Mouse (Mus musculus) hindbrain, embryonic 14.5 days (tissue): Measurements from ENCODE around the gene Bend3. TPM values are rescaled to one million over a fixed set of nuclear protein-coding genes. Genes with fewer than 3 reads are reported as not detected.

Source experiments
- ATAC-seq: fragments of 200-750 bp; cut with Nextera tagmentation; 2 replicates; pipeline ENCODE4 v1.8.0; 2017; ENCODE audit warnings: moderate number of reproducible peaks, mild to moderate bottlenecking, moderate TSS enrichment, moderate library complexity; ENCODE audit not compliant: low FRiP score
- DNase-seq: peaks from one replicate; pipeline ENCODE4 v3.0.0-alpha.2; 2015; ENCODE audit warnings: low spot score
- H3K27ac ChIP-seq: fragments of 300-500 bp; sonication (generic); 2 replicates; pipeline ENCODE4 v1.5.1; 2014; ENCODE audit warnings: mild to moderate bottlenecking, moderate library complexity
- H3K27me3 ChIP-seq: fragments of 300-500 bp; sonication (generic); 2 replicates; pipeline ENCODE4 v1.6.1; 2014; ENCODE audit warnings: mild to moderate bottlenecking, low read length, mixed read lengths; ENCODE audit not compliant: control insufficient read depth, insufficient read depth
- H3K36me3 ChIP-seq: fragments of 300-500 bp; sonication (generic); replicated peaks from 2 replicates; pipeline ENCODE4 v1.6.1; 2014; ENCODE audit not compliant: control insufficient read depth, insufficient read depth
- H3K4me1 ChIP-seq: fragments of 300-500 bp; sonication (generic); replicated peaks from 2 replicates; pipeline ENCODE4 v1.6.1; 2014; ENCODE audit warnings: antibody characterized with exemption, low read length, mixed read lengths; ENCODE audit not compliant: control insufficient read depth, insufficient read depth
- H3K4me2 ChIP-seq: fragments of 300-500 bp; sonication (generic); replicated peaks from 2 replicates; pipeline ENCODE4 v1.6.1; 2014; ENCODE audit warnings: mild to moderate bottlenecking, moderate library complexity
- H3K4me3 ChIP-seq: fragments of 300-500 bp; sonication (generic); replicated peaks from 2 replicates; pipeline ENCODE4 v1.5.1; 2014; ENCODE audit warnings: mild to moderate bottlenecking, low read length
- H3K9ac ChIP-seq: fragments of 300-500 bp; sonication (generic); 2 replicates; pipeline ENCODE4 v1.6.1; 2014
- H3K9me3 ChIP-seq: fragments of 300-500 bp; sonication (generic); 2 replicates; pipeline ENCODE4 v1.6.1; 2016; ENCODE audit warnings: low read length; ENCODE audit not compliant: control insufficient read depth
- WGBS: fragments of 180-500 bp; shearing (Covaris S2); extraction: QIAGEN DNeasy Blood & Tissue Kit; methylation state at CpG from one replicate; pipeline ENCODE4 v1.1.7; 2014; 5-methylcytosine and 5-hydroxymethylcytosine counted together
- polyA plus RNA-seq: library from polyadenylated mRNA; unstranded; fragments of >200 nt; fragmentation: Nextera tagmentation; extraction: Ambion mirVana; gene quantifications from 2 replicates; pipeline ENCODE4 v1.2.1, GENCODE M21; 2014

Gene Bend3
- polyA plus RNA-seq, 1 experiment from 2014 or later, result 4.8 TPM

- peak; percentile 87 for DNase-seq
- Histone ChIP-seq H3K9ac (peak overlapping the region; percentile 41; the same call in 1 of the 2 replicates), H3K27ac (no peak overlapping the region), H3K9me3 (no peaks in the 10 kb centered on the region), H3K4me1 (no peaks in the 10 kb centered on the region; the same call in 1 of the 2 replicates), H3K27me3 (no peaks in the 10 kb centered on the region), H3K36me3 (no peaks in the 10 kb centered on the region), H3K4me2 (peak overlapping the region; percentile 39), H3K4me3 (peak overlapping the region; percentile 7; the same call in 1 of the 2 replicates)
- ATAC-seq, result peak; percentile 92
- 24% methylated on average over 16 of the region's 16 CpGs for WGBS
These were observed 26.6 kb upstream of the Bend3 start for GRCm38 (mm10) chr10:43451848-43452662.

GRCm38 (mm10) chr10:43452663-43452996 is 26.0 kb upstream of the Bend3 start:
- no peak for DNase-seq
- 18% methylated on average over 5 of the region's 5 CpGs for WGBS
- Histone ChIP-seq H3K4me2 (peak overlapping the region; percentile 39), H3K27me3 (no peaks in the 10 kb centered on the region), H3K9ac (peak overlapping the region; percentile 41; the same call in 1 of the 2 replicates), H3K27ac (no peak overlapping the region), H3K4me3 (peak overlapping the region; percentile 7; the same call in 1 of the 2 replicates), H3K9me3 (no peaks in the 10 kb centered on the region), H3K4me1 (no peaks in the 10 kb centered on the region; the same call in 1 of the 2 replicates), H3K36me3 (no peaks in the 10 kb centered on the region)
- ATAC-seq, result no peak

GRCm38 (mm10) chr10:43454219-43454618 is 24.4 kb upstream of the Bend3 start:
- H3K4me2 ChIP-seq, result no peak overlapping the region
- H3K4me3 ChIP-seq, result no peak overlapping the region
- H3K27ac ChIP-seq, result no peak overlapping the region
- H3K9ac ChIP-seq, result no peak overlapping the region
- H3K27me3 ChIP-seq, result no peaks in the 10 kb centered on the region
- H3K4me1 ChIP-seq, result no peaks in the 10 kb centered on the region; the same call in 1 of the 2 replicates
- no peaks in the 10 kb centered on the region for H3K36me3 ChIP-seq
- no peaks in the 10 kb centered on the region for H3K9me3 ChIP-seq
- no peak for ATAC-seq
- DNase-seq, result no peak
- WGBS, result 73% methylated on average over 1 of the region's 1 CpGs

GRCm38 (mm10) chr10:43454671-43455070 is 24.0 kb upstream of the Bend3 start:
- Histone ChIP-seq H3K9me3 (no peaks in the 10 kb centered on the region), H3K4me2 (no peak overlapping the region), H3K27me3 (no peaks in the 10 kb centered on the region), H3K27ac (no peak overlapping the region), H3K4me3 (no peak overlapping the region), H3K36me3 (no peaks in the 10 kb centered on the region), H3K4me1 (no peaks in the 10 kb centered on the region; the same call in 1 of the 2 replicates), H3K9ac (no peak overlapping the region)
- ATAC-seq (no peak), DNase-seq (no peak)
- 96% methylated on average over 3 of the region's 3 CpGs for WGBS

GRCm38 (mm10) chr10:43462821-43463220 is 15.8 kb upstream of the Bend3 start:
- Histone ChIP-seq H3K4me3 (no peak overlapping the region), H3K27me3 (no peaks in the 10 kb centered on the region), H3K27ac (no peak overlapping the region), H3K36me3 (no peaks in the 10 kb centered on the region), H3K9me3 (no peaks in the 10 kb centered on the region), H3K4me1 (no peaks in the 10 kb centered on the region), H3K4me2 (no peak overlapping the region), H3K9ac (no peak overlapping the region)
- ATAC-seq, result no peak
- no peak for DNase-seq
- WGBS, result 84% methylated on average over 5 of the region's 5 CpGs

- no peak overlapping the region for H3K9ac ChIP-seq
- no peak overlapping the region for H3K4me3 ChIP-seq
- 63% methylated on average over 3 of the region's 3 CpGs for WGBS
- H3K4me2 ChIP-seq, result no peak overlapping the region
- H3K9me3 ChIP-seq, result no peaks in the 10 kb centered on the region
- H3K36me3 ChIP-seq, result no peaks in the 10 kb centered on the region
- DNase-seq, result no peak
- H3K27ac ChIP-seq, result no peak overlapping the region
- H3K4me1 ChIP-seq, result no peaks in the 10 kb centered on the region
- H3K27me3 ChIP-seq, result no peaks in the 10 kb centered on the region
- ATAC-seq, result no peak
These were observed 15.4 kb upstream of the Bend3 start for GRCm38 (mm10) chr10:43463227-43463626.

GRCm38 (mm10) chr10:43466223-43466622 is 12.4 kb upstream of the Bend3 start:
- Histone ChIP-seq H3K9ac (no peak overlapping the region), H3K27me3 (no peaks in the 10 kb centered on the region), H3K4me2 (no peak overlapping the region), H3K4me1 (no peaks in the 10 kb centered on the region), H3K36me3 (no peaks in the 10 kb centered on the region), H3K9me3 (no peaks in the 10 kb centered on the region), H3K4me3 (no peak overlapping the region), H3K27ac (no peak overlapping the region)
- no peak for ATAC-seq
- 91% methylated on average over 2 of the region's 2 CpGs for WGBS
- no peak for DNase-seq

- H3K9me3 ChIP-seq, result no peaks in the 10 kb centered on the region
- no peak overlapping the region for H3K4me3 ChIP-seq
- no peak overlapping the region for H3K27ac ChIP-seq
- WGBS, result 44% methylated on average over 13 of the region's 13 CpGs
- H3K4me2 ChIP-seq, result no peak overlapping the region
- H3K27me3 ChIP-seq, result no peaks in the 10 kb centered on the region
- H3K36me3 ChIP-seq, result no peaks in the 10 kb centered on the region
- no peaks in the 10 kb centered on the region for H3K4me1 ChIP-seq
- ATAC-seq (no peak), DNase-seq (no peak)
- H3K9ac ChIP-seq, result no peak overlapping the region
These were observed 11.0 kb upstream of the Bend3 start for GRCm38 (mm10) chr10:43467659-43468058.

- no peak overlapping the region for H3K4me2 ChIP-seq
- H3K27me3 ChIP-seq, result no peaks in the 10 kb centered on the region
- ATAC-seq (no peak), DNase-seq (no peak)
- no peaks in the 10 kb centered on the region for H3K36me3 ChIP-seq
- H3K4me1 ChIP-seq, result no peaks in the 10 kb centered on the region
- no peak overlapping the region for H3K9ac ChIP-seq
- no peak overlapping the region for H3K4me3 ChIP-seq
- WGBS, result 95% methylated on average over 6 of the region's 6 CpGs
- H3K9me3 ChIP-seq, result no peaks in the 10 kb centered on the region
- H3K27ac ChIP-seq, result no peak overlapping the region
These were observed 10.3 kb upstream of the Bend3 start for GRCm38 (mm10) chr10:43468293-43468692.
